Mouse (Mus musculus) testis, postnatal 14 days (tissue): ENCODE data around the gene Mier2.

Experiments
- DNase-seq: peaks from one replicate; pipeline ENCODE4 v3.0.0; 2021; ENCODE audit warnings: low spot score

Mier2 gene

DNA sequence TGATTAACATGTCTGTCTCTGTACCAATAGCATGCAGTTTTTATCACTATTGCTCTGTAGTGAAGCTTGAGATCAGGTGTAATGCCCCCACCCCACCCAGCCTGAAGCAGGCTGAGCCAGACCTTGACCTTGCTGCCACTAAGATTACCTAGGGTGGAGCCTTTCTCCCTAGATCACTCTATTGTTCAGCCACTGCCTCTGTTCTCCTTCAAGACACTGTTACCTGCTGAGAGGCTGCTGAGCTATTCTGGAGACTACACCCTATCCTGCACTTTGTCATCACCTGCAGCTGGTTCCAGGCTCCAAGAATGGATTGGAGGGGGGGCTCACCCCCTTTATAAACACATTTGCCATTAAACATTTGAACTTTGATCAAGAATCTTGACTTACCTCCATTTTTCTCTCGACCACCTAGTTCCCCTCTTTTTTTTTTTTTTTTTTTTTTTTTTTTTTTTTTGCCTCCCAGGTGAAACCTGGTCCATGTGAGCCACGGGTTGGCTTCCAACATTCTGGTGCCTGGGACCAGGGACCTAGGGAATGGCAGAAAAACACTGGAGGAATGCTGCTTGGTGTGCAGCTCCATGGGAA is 58.2 kb downstream of the Mier2 start:
- DNase-seq: no peak

GRCm38 (mm10) chr10:79495886-79496285 is 59.1 kb downstream of the Mier2 start:
- no peak for DNase-seq
